Mouse (Mus musculus) kidney, adult 18-20 months (tissue): Measurements from ENCODE around the gene Ctcfl.

Experiments used
- DNase-seq: peaks from one replicate; pipeline ENCODE4 v3.0.0; 2021

The Ctcfl gene

DNA sequence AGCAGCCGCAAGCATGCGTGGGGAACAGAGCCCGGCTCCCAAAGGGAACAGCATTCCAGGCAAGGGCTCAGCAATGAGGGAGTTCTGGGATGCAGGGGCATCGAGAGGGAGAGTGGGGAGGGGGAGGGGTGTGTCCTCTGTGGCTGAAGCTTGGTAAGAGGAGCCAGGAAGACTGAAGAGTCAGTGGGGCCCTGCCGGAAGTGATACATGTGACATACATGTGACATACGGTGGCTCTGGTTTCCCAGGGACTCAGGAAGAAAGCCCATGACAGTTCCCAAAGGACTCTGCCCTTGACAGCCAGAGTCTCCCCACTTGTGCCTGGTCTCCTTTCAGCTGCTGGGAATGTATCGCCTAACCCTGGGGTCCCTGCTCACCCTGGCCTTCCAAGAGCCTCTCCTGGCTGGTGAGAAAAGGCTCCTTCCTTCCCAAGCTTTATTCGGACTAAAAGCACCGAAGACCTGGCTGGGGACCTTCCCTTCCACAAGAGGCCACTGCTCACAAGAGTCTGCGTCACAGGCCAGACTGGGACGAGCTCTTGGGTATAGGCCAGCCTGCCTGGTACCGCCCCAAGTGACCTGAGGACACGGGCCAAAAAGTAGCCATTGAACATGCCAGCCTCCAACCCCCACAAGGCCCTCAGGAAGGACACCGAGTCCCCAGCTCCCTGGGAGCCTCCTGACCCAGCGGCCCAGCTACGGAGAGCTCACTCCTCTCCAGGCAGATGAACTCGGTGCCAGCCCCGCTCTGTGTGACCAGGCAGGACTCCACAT, 74.9 kb downstream of the Ctcfl start:
- peak; percentile 73 for DNase-seq
